Mouse (Mus musculus) Muller cell, postnatal 12 days (primary cell): Measurements from ENCODE around the gene Svs1.
A peak's percentile ranks its signal among the peaks of the same experiment; 100 is the strongest.
"Not testable (repeated sequence)": the region's sequence is repeated elsewhere in the genome, so short reads cannot be mapped to it uniquely, and the experiment has no call there.

Experiments used
- DNase-seq: peaks from one replicate; pipeline ENCODE4 v3.0.0-alpha.2; 2015; ENCODE audit errors: inconsistent ontology term

Svs1 gene

DNA sequence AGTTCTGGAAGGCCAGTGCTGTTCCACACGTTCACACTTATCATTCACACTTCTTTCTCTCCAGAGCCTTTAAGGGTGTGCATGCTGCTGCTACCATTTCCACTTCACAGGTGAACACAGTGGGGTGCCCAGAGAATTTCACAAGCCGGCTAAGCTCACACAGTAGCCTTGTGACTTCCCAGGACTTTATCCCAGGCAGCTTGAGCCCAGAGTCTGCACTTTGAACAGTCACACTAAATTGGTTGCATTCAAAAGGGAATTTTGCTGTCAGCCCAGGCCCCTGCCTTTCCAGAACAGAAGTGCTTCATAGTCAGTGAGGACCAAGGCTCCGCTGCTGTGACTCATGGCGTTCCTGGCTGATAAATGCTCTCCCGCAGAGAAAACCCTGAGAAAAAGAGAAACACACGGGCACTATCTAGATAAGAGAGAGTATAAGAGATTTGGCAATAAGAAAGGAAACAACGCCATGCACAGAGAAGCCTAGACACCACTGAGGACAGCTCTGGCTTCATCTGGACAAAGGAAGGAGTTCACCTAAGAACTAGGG is at the start of gene Svs1:
Gene Svs1 (plus strand): TSS at position 418 of the 547 bp plus-strand sequence.
- no peak for DNase-seq

DNA sequence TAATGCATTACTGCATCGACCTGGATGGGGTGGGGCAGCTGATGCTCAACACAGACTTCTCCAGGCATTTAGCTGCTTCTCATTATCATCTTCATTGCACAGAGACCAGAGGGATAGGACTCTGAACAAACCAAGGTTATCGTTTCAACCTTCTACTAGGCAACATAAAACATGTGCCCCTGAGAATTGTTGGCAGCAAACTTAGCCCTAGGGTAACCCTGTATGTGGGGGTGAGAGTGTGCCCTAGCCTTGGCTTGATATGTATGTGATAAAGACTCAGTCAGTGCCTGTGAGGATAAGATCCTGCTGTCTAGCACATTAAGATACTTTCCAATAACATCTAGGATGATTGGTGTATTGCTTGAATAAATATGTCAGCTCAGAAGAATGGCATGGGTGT is 37.1 kb upstream of the Svs1 start:
- no peak for DNase-seq

DNA sequence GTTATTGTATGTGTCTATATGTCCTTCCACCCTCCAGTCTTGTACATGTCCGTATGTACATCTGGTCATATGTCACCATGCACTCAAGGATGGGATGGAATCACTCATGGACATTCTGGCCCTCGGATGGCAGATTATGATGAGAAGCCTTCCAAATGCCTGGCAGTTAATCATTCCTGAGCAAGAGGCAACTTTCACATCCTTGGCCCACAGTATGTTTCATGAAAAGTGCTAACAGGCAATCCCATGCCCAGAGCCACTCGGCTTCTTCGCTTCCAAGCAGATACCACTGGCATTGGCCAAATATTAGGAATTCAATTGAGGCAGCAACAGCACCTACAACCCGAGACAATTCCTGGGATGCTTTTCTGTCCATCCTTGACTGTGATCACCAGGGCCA is 36.0 kb upstream of the Svs1 start:
- DNase-seq, result no peak

DNA sequence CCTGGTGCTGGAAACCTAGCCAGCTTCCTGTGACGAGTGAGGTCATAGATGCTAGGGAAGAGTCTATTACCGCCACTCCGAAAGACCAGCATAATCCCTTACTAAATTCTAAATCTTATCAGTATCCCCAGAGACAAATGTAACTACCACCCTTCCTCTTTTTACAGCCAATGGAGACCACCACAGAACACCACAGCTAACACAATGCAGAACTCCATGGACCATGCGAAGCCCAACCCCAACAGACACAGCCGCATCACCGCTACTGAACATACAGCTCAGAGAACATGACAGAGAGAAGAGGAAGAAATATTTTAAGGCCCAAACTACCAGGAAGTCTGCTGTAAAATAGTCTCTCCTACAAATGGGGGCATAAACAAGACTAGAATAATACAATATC is 35.0 kb upstream of the Svs1 start:
- DNase-seq, result no peak

DNA sequence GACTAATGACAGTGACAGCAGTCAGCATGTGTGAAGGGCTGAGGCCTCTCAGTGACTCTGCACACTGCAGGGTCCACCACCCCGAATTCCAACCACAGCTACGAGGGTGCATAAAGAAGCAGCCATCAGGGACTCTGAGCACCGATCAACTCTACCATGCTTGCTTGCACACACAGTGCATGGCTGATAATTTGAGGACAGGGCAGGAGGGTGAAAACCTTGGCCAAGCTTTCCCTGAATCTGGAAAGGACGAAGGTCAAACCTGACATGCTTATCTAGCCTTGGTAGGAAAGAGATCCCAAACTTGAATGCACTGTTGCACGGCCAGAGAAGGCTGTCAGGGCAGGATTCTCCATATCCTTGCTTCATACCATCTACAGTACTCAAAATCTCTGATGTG is 33.4 kb upstream of the Svs1 start:
- no peak for DNase-seq

DNA sequence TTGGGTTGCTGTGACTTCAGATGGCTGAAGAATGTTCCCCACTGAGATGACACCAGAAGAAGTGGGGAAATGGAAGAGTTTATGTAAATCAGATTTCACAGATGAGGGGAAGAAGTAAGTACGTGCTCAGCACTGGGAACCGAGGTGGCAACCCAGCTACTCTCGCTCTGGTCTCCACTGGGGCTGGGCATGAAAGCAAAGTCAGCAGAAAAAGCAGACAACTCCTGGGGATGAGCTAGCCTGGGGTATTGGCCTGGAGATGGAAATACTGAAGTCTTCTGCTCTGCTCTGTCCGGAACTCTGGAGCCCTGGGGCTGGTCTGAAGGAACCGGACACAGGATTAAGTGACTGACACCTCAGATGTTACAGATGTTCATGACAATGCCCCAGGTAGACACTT is 32.5 kb upstream of the Svs1 start:
- no peak for DNase-seq

DNA sequence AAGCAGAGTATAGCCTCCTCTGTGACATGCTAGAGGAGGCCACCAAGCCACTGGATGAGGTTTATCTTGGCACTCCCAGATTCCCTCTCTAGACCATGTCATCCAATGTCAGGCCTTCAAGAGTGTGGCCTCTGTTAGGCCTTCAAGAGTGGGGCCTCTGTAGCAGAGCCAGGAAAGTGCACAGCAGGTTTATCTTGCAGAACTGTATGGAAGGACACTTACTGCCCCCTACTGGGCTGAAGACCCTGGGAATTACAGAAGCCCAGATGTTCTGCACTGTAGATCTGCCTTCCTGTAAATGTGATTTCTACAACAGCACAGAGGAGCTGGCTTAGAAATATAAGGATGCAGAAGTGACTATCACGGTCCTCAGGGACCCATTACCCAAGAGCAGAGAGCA is 31.7 kb upstream of the Svs1 start:
- DNase-seq, result peak; percentile 12

DNA sequence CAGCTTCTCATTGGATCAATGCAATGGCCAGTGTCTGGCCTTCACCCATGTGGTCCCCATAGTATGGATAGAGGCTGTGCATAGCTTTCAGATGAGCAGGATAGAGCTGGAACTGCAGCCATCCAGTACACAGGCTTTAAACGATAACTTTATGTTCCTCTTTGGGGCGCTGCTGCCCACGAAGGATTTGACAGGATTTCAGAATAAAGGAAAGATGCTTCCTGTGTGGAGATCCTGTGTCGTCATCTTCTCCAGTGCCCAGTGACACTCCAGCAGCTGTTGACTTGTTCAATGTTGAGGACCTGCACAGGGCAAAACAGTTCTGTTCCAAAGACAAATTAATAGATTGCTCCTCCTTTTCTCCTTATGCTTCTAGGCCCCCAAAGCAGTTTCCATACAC is 29.9 kb upstream of the Svs1 start:
- DNase-seq, result no peak

DNA sequence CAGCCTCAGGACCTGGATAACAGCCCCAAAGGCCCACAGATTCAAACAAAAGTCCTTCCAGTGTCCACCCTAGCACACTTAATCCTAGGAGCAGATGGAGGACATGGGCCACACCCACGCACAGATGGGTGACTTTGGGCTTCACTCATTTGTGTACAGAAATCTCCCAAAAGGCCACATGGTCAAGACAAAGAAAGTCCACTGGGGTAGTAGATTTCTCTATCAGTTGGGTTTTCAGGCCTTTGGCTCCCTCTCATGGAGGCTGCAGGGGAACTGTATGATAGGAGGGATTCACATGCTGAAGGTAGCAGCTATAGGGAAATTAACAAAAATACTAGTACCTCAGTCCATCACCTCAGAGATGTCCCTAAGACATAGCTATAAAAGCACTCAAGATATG is 28.6 kb upstream of the Svs1 start:
- peak; percentile 47 for DNase-seq

DNA sequence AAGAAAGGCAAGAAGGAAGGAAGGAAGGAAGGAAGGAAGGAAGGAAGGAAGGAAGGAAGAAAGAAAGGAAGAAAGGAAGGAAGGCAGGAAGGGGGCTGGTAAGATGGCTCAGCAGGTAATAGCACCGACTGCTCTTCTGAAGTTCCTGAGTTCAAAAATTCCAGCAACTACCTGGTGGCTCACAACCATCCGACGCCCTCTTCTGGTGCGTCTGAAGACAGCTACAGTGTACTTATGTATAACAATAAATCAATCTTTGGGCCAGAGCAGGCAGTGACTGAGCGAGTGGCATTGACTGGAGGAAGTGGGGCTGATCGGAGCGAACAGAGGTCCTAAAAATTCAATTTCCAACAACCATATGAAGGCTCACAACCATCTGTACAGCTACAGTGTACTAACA is 27.5 kb upstream of the Svs1 start:
- DNase-seq, result not testable (repeated sequence)

DNA sequence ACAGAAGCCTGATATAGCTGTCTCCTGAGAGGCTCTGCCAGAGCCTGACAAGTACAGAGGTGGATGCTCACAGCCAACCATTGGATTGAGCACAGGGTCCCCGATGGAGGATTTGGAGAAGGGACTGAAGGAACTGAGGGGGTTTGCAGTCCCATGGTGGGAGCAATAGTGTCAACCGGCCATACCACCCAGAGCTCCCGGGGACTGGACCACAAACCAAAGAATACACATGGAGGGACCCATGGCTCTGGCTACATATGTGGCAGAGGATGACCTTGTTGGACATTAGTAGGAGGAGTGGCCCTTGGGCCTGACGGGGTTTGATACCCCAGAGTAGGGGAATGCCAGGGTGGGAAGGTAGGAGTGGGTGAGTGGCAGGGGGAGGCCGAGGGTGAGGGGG is 20.0 kb upstream of the Svs1 start:
- not testable (repeated sequence) for DNase-seq

DNA sequence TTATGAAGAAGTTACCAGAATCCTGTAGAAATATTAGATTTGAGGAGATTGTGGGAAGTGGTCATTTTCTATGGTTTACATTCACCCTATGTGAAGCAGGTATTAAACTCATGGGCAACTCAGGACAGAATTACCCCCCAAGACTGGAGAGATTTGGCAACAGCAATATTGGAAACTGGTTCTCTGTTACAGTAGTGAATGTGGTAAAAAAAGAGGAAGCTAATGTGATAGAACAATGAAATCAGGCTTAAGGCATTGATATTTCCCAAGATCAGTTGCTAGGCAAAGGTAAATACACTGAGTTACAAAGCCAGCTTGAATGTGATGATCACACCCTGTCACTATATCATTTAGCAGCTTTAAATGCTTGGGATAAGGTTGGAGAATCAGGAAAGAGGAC is 18.8 kb upstream of the Svs1 start:
- DNase-seq, result no peak

DNA sequence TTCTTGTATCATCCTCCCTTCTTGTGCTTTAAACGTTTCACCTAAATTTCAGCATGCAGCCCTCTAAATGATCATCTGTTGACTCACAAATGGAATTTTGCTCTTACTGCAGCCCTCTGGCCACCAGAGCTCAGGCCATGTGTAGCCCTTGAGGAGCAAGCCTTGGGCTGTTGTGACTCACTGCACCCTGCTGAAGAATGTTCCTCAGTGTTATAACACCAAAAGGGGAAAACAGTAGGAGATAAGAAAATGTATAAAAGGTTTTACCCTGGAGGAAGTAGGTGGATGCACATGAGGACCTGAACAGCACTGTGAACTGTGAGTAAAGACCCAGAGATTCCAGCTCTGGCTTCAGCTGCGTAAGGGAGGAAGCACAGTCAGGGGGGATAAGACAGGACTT is 12.0 kb upstream of the Svs1 start, which contains the start of gene Doxl2:
Gene Doxl2 (plus strand): TSS at position 301 of the 400 bp plus-strand sequence.
- peak; percentile 17 for DNase-seq

DNA sequence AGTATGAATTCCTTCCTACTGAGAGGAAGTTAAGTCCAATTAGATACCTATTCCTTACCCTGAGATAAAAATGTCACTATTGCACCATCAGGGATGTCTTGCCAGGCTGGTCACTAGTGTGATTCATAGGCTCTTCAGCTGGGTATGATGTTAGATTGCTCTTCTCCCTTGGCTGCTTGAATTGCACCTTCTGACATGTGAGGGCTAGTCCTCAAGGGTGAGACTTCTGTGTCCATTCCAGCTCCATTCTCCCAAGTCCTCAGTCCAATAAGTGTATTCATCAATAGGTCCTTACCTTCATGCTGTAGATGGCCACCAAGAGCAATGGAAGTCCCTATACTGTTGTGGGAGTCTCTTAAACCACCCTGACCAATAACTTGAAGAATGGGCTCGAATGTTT is 7.0 kb upstream of the Svs1 start:
- no peak for DNase-seq

DNA sequence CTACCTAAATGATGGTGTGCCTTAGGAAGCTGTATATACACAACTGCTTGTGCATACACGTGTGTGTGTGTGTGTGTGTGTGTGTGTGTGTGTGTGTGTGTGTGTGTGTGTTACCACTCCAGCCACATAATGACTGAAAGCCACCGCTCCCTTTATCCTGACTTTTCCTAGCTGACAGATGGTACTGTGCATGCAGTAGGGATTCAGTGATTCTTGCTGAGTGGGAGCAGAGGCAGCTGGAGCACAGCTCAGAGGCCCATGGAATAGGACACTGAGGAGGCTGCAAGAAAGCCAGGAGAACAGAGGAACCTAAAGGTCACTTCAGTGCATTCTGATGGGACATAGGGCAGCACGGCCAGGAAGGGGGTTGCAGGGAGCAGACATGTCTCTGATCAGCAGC is 4.4 kb upstream of the Svs1 start:
- DNase-seq, result no peak

DNA sequence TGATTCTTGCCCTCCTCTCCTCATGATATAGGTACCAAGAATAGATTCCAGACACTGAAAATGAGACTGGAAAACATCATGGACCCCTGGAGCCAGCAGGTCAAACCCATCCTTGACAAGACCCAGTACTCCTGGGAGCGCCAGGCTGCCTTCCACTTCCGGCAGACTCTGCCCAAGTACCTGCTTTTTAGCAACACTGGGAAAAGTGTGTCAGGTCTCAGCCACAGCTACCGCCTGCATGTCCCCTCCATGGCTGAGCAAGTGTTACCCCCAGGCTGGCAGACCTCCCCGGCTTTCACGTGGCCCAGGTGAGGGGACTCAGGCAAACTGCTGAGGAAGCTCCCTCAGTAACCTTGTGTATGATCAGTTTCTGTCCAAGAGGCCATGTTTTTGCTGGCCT is 3.3 kb downstream of the Svs1 start:
- no peak for DNase-seq

DNA sequence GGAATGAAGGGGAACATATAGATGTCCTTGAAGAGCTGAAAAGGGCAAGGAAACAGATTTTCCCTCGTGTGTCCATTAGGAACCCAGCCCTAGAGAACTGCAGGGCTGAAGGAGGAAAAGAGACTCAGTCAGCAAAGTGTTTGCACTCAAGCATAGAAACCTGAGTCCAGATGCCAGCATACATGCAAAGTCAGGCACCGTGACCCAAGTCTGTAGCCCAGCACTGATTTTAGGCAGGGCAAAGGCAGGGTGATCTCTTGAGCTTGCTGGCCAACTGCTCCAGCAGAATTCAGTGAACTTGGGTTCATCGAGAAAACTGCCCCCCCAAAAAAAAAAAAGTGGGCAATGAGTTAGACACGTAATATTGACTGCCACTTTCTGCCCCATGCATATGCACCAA is 5.3 kb downstream of the Svs1 start:
- no peak for DNase-seq

DNA sequence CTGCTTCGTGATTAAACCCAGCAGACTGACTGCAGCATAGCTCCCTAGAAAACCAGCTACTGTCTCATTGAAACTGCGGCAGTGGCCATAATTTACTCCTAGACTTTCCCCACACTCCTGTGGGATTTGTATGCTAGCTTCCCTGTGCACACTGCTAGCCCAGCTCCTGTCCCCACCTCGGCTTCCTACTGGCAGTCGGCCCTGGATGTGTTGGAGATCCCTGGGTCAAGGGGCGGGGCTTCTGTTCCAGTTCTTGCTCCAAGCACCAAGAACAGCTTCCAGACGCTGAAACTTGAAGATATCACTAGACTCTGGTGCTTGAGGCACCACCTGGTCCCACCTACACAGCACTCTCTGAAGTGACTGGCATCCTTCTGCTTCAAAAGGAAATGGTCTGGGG is 11.5 kb downstream of the Svs1 start:
- no peak for DNase-seq

DNA sequence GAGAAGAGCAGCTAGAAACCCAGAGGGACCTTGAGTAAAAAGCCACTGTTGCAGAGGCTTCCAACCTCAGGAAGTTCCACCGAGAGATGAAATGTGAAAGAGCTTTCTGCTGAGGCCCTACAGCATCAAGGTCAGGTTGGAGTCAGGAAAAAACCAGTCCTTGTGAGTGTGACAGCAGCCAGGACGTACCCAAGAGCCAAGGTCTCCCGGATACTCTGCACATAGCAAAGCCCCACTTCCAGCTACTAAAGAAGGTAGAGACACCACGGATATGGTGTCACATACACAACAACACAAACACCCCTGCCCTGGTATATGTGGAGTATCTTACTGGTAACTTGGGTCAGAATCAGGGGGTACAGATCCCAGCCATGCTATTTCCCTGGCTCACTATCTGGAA is 12.1 kb downstream of the Svs1 start:
- no peak for DNase-seq

DNA sequence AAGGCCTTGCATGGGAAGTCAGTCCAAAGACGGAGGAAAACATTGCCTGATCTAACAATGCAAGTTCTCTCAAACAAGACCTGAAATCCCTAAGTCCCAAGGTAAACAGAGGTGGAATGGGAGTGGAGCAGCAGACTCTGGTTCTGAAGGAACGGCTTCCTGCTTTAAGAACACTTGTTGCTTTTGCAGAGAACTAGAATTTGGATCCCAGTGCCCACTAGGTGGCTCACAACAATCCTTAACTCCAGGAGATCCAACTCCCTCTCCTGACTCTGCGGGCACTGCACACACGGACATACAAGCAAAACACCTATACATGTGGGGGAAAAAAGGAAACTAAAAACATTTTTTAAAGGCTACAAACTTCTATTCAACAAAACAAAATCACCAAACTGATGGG is 16.7 kb downstream of the Svs1 start:
- peak; percentile 5 for DNase-seq

DNA sequence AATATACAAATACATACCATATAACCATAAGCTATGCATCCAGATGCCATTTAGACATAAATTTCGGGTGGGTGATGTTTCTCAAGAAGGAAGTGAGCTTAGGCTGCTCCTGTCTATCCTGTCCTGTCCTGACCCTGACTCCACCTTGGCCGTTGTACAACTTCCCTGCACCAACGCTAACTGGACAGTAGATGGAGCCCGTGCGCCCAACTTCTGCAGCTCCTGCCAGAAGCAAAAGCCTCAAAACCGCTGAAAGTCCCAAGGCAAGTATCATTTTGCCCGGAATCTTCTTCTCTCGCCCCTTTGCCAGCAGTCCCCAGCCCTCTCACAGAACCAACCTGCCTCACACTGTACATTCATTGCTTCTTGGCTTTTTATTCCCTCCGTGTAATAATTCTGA is 21.3 kb downstream of the Svs1 start:
- peak; percentile 55 for DNase-seq

DNA sequence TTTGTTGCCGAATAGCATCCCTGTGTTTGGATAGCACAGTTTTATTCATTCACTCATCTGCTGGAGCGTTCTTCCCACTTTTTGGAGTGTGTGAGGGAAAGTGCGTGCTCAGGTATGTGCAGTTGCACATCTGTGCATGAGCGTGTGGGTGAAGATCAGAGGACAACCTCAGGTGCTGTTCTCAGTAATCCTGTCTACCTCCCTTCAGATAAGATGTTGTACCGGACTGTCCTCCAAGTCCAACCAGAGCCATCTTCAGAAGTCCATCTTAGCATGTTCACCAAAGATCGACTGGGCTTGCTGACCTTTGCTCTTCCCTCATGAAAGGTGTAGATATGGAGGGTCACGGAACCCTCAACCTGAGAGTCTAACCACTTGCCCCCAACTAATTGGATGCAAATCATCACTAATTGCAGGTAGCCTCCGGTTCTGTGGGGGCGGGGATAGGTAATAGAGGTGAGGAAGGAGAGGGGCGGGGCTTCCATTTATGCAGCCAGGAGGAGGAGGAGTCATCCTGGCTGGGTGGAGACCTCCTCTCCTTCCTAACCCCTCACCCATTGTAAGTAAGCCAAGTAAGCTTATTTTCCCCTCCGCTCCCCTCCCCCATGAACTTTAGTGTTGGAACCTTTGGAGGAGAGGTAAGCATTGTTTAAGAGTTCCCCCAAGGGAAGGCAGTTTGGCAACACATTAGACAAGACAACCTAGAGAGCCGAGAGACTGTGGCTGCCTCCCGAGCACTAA is 21.9 kb downstream of the Svs1 start:
- DNase-seq, result peak; percentile 5

DNA sequence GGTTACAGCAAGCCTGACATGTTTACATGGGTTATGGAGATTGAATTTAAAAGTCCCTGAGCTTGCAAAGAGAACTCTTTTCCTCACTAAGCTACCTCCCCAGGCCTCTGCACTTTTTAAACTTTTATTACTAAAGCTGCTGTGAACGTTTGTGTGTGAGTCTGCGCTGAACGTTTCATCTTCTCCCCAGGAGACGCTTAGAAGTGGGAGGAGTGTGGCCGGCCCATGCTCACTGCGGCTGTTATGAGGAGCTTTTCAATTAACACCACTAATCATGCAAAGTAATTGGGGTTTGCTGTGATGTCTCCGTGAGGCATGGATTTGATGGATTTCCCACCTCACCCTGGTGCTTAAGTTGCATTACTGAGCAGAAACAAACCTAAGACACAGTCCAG is 22.5 kb downstream of the Svs1 start:
- DNase-seq, result peak; percentile 4

DNA sequence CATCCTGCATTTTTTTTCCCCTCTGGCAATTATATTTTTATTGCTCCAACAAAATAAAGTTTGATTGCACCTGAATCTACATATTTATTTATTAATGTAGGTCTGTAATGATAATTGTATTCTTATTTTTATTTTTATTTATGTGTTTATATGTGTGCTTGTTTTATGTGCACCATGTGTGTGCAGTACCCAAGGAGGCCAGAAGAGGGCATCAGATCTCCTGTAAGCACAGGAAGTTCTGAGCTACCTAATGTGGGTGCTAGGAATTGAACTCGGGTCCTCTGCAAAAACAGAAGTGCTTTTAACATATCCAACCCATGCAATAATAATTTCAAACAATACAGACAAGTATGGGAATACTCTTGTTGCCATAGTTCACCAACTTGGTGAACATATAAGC is 23.0 kb downstream of the Svs1 start:
- DNase-seq, result no peak
